Mouse (Mus musculus) right cerebral cortex, postnatal 36 days (tissue): ENCODE measurements around the gene 2310011J03Rik.
"Not testable (repeated sequence)": the region's sequence is repeated elsewhere in the genome, so short reads cannot be mapped to it uniquely, and the experiment has no call there.

Experiments
- DNase-seq, 2 experiments: peaks; one replicate each; pipeline ENCODE4 v3.0.0; 2022; ENCODE audit warnings: low spot score in 2 of 2, mixed read lengths in 1 of 2

The 2310011J03Rik gene

DNA sequence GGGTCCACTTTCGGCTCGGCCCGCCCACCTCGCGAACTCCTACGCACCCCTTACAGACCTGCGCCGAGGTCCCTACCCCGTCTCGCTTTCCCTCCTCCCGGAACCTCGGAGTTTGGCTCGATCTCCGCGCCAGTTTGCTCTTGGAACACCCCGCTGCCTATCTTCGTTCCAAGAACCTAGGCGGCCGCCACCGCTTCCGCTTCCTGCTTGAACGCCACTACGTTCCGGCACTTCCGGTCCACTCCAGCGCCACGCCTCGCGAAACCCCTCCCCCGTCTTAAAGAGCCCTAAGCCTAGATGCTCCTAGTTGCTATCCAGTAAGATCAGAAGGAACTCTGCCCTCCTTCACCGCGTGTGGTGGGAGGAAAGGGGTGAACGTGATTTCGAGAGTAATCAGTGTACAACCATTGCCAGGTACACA lies at the start of gene 2310011J03Rik:
Gene 2310011J03Rik, minus strand, starts transcription at position 198 of the 421 bp plus-strand sequence.
- peak; percentile 91 to 92 for DNase-seq

DNA sequence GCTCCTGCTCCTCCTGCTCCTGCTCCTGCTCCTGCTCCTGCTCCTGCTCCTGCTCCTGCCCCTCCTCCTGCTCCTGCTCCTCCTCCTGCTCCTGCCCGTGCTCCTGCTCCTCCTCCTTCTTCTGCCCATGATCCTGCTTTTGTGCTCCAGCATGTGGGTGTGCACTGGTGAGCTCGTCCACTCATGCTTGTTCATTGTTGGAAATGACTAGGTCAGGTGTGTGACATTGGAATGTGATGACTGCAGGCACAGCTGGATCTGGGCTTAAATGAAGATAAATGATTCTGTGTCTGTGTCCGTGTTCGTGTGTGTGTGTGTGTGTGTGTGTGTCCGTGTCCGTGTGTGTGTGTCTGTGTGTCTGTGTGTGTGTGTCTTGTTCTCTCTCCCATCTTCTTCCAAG lies 48.1 kb upstream of the 2310011J03Rik start:
- no peak for DNase-seq

DNA sequence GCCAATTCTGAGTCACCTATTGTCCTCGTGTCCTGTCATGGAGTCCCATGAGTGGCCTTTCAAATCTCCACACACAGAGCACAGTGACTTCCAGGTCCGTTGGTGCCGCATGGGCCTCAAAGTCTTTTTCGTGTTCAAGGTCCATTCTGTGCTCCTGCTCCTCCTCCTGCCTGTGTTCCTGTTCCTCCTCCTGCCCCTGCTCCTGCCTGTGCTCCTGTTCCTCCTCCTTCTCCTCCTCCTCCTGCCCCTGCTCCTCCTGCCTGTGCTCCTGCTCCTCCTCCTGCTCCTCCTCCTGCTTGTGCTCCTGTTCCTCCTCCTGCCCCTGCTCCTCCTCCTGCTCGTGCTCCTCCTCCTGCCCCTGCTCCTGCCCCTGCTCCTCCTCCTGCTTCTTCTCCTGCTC lies 47.6 kb upstream of the 2310011J03Rik start:
- DNase-seq = no peak

DNA sequence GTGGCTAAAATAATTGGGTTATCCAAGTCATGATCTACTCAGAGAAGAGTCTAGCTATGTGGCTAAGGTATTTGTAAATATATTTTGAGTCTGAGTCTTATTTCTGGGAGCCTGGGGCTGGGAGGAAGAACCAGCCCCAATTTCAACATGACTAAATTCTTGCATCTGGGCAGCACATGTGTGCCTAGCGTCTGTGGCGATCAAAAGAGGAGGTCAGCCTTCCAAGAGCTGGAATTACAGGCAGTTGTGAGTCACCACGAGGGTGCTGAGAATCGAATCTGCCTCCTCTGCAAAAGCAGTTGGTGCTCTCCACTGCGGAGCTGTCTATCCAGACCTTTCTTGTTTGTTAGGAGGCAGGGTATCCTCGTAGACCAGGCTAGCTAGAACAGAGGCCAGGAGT lies 45.4 kb upstream of the 2310011J03Rik start:
- no peak for DNase-seq

DNA sequence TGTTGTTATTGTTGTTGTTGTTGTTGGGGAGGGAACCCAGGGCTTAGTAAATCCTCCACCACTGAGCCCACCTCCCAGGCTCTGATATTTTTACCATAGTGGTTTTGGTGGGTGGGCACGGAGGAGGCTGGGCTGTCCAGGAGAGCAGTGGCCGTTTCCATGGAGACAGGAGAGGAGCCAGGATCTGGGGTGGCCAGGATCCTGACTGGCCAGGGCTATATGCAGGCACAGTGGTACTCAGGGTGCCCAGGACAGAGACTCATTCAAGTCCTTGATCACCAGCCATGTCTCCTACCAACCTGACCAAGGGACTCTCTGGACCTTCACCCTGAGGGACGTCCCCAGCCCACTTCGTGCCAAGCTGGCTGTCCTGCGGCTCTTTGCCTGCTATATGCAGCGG lies 43.4 kb upstream of the 2310011J03Rik start:
- no peak for DNase-seq

DNA sequence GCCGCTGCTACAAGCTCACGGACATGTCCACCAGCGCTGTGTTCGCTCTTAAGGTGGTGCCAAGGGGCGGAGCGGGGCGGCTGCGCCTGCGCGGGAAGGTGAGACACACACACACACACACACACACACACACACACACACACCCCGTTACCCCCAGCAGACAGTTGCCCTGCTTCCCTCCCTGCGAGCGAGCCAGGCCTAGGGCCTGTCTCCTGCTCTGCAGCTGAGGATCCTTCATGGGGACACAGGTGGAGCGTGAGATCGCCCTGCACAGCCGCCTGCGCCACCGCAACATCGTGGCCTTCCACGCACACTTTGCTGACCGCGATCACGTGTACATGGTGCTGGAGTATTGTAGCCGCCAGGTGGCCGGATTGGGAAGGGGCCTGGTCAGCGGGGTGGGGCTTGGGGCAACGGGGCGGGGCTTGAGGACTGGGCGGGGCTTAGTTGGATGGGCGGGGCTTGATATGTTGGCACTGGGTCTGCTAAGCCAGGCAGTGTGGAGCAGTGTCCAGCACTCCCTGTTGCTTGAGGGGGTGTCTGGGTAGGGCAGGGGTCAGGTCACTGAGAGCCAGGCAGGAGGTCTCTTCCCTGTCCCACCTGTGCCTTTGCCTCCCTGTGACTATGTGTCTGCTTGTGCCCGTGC lies 37.8 kb upstream of the 2310011J03Rik start:
- no peak for DNase-seq

DNA sequence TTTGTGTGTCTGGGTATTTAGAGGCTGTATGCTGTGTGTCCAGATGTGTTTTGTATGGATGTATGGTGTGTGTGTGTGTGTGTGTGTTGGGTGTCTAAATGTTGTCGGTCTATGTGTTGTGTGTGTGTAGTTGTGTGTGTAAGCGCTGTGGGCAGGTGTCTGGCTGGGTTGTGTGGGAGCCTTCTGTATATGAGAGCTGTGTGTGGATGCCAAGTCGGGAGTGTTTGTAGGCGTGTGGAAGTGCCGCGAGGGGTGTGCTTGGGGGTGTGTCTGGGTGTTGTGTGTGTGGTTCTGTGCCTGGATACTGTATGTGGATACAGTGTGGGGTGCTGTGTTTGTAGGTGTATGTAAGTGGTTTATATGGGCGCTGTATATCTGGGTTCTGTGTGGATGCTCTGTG lies 37.0 kb upstream of the 2310011J03Rik start:
- no peak for DNase-seq

DNA sequence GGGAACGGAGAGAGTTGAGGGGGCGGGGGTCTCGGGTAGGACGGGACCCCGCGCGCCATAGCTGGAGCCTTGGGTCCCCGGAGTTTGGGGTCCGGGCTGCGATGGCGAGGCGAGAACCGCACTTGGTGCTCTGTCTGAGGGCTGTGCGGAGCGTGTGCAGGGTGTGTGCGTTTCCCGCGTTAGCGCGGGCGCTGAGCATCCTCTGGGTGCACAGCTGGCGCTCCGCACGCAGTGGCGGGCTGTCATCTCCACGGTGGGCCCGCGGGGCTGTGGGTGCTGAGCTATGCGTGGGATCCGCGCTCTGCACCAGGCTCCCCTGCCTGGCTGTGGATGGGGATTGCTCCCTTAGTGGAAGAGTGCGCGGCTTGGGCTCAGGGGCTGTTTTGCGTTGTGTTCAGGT lies 36.4 kb upstream of the 2310011J03Rik start:
- no peak for DNase-seq

DNA sequence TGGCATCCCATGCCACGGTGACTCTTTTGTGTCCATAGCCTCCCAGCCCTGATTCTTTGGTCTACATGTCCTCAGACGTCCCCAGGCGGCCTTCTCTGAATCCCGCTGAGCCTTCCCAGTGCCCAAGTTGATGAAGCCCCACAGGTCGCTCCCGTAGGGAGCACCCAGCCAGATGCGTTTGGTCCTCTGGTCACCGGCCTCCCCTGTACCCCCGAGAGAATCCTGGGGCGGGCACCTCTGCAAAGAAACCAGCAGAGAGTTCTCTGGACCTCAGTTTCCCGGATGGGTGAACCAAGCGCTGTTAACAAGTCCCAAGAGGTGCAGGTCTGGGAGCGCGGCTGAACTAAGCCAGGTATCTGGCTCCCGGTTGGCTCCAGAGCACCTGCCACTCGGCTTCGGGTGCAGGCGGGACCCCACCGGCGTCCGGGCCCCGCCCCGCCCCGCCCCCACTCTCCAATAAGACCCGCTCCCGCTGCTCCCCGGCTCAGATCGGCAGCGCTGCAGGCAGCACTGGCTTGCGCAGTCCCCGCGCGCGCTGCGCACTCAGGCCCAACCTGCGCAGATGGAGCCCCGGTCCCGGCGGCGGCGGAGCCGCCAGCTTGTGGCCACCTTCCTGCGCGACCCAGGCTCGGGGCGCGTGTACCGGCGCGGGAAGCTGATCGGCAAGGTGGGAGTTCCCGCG lies 35.8 kb upstream of the 2310011J03Rik start, which contains the start of gene Plk5:
Gene Plk5, plus strand, starts transcription at position 459 of the 682 bp plus-strand sequence.
- no peak for DNase-seq

DNA sequence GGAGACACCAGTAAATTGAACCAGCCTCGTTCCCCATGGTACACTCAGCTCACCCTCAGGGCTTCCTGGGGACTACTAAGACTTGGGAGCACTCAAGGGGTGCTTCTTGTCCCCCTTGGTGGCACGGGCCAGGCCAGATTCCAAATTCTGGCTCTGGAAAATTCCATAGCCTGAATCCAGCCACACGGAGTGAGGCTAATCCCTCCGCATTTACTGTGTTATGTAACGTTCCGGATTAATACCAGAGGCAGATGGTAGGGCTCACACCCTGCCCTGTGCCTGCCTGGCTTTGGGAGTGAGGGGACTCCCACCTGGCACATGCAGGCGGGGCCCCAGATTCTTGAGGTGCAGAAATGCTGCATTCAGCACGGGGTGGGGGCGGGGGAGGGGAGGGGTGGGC lies 35.1 kb upstream of the 2310011J03Rik start:
- no peak for DNase-seq

DNA sequence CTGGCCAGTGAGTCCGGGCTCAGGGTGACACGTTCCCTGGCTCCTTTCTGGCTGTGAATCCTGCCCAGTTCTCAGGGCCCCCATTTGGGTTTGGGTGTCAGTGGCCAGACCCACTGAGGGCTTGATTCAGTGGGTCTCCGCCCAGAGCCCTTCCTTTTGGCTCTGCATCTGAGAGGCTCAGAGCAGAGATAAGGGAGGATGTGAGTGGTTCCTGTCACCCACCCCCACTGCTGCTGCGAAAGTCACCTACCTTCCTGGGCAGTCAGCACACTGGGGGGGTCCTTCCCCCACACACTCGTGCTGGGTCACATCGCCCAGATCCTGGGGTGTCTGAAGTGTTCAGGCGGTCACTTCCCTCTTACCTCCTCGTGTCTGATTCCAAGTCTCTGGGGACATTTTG lies 32.4 kb upstream of the 2310011J03Rik start:
- no peak for DNase-seq

DNA sequence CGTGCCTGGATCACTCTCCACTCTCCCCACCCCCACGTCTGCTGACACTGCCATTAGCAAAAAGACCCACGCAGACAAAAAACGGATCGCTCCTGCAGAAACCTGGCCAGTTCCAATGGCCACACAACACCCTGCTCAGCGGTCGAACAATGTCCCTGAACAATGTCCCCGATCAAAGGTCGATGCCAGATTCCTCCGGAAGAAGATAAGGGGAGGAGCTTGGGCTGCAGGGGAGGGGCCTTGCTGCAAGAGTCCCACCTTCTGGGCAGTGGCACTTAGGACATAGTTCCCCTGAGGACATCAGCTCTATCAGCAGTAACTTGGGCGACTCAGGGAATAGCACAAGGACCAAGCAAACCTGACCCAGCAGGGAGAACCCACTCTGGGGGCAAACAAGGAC lies 31.6 kb upstream of the 2310011J03Rik start:
- no peak for DNase-seq

DNA sequence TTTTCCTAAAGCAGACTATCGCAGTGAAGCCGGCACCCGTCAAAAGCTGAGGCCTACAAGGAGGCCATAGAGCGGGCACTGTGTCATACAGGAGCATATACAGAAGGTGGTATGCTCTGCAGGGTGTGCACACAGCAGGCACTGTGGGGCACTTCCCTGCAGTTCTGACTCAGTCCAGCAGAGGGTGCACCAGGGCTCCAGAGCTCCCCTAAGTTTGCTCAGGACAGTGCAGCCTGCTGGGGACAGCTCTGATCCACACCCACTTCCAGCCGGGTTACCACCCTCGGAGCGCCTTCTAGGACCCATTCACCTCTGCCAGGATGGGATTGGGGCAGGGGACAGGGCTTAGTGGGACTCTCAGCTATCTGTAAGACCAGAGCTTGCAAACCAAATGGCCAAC lies 30.0 kb upstream of the 2310011J03Rik start:
- DNase-seq = peak; percentile 59 to 68

DNA sequence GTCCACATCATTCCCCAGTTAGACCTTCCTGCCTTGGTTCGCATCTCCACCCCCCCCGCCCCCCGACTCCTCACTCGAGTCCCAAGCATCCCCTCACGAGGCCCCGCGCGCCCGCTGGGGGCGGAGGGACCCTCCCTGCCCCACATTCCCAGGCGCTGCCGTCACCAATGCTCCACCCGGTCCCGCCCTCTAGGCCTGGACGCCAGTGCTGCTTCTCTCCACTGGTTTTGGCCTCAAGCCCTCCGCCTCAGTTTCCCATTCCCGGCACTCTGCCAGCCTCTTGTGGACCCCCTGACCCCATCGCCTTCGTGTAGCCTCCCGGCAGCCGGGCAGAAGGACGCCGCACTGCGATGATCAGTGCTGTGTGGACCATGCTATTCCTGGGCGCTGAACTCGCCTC lies 28.6 kb upstream of the 2310011J03Rik start:
- DNase-seq = no peak

DNA sequence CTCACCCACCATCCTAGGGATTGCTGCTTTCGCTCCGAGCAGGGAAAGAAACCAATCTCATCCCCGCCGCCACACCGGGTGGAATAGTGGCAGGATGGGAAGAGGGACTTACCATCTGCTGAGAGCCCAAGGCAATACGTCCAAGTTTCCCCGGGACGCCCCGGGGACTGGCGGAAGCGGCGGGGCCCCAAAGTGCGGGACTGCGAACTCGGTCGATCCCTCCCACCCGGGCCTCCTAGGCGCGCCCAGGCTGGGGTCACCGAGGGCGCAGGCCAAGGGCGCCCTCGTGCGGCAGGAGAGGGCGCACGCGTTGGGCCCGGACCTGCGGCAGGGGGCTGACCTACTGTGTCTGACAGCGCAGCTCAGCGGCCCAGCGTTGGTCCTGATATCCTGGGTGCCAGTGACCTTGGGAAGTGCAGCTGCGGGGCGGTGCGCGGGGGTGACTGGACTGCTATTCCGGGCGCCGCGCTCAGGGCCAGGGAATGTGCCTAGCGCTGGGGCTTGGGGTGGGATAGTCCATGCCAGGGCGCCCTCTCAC lies 28.0 kb upstream of the 2310011J03Rik start, which contains the start of gene Adamtsl5:
Gene Adamtsl5, minus strand, starts transcription at position 169 of the 538 bp plus-strand sequence.
- no peak for DNase-seq

DNA sequence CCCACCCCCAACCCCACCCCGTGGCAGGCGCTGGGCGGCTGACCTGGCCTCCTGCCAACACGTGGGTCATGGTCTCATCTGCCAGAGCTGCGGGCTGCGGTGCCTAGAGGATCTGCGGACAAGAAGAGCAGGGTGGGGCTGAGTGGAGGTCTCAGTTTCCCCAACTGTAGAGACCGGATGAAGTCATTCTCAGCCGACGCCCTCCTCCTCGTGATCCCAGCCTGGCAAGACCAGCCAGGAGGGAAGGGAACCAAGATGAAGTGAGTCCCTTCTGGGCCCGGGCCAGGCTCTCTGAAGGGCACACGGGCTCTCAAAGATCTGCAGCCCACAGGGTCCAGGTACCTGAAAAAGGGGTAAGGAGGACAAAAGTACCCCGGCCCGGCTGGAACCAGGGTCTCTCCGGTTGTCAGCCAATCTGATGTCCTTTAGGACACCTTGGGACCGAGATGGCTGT lies 27.2 kb upstream of the 2310011J03Rik start:
- DNase-seq = no peak

DNA sequence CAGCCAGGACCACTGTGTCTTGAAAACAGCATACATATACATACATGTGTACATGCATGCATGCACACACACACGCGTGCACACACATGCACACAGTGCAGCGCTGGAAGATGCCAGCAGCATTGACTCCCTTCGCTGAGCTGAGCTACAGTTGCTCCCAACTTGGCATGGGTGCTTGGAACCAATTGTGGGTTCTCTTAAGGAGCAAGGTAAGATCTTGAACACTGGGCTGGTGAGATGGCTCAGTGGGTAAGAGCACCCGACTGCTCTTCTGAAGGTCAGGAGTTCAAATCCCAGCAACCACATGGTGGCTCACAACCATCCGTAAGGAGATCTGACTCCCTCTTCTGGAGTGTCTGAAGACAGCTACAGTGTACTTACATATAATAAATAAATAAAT lies 25.6 kb upstream of the 2310011J03Rik start:
- not testable (repeated sequence) for DNase-seq

DNA sequence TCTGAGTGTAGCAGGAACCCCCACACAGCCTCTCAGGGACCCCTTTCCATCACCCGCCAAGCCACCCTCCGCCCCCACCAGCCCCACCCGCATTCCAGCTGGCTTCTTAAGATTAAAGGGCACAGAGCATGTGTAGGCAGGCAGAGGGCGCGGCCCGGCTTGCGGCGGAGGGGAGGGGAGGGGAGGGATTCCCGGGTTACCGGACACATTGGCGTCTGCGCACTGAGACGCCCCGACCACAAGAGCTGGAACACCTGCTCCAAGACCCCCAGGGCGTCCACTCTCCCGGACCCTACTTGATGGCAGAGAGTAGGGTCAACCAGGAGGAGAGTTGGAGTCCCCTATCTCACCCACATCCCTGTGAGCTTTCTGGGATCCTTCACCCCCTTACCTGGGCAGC lies 24.8 kb upstream of the 2310011J03Rik start:
- no peak for DNase-seq

DNA sequence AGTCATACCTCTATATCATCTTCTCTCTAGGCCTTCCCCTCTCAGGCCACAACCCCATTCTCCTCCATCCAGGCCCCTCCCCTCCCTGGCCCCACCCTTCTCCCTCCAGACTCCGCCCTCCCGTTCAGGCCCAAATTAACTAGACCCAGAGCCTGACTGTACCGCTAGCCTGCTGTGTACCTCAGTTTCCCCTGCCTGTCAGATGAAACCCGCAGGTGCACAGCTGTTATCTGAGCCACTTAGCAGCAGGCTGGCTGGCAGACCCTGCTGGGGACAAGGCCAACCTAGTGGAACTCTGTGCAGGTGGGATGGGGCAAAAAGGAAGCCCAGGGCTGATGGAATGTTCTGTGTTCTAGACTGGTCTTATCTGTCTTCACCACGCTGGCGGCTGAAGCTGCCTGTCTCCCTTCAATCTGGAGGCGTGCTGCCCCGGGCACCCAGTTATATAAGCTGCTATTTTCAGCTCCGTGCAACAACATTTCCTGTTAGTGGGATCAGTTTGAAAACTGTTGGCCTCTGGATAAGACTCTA lies 23.9 kb upstream of the 2310011J03Rik start:
- no peak for DNase-seq

DNA sequence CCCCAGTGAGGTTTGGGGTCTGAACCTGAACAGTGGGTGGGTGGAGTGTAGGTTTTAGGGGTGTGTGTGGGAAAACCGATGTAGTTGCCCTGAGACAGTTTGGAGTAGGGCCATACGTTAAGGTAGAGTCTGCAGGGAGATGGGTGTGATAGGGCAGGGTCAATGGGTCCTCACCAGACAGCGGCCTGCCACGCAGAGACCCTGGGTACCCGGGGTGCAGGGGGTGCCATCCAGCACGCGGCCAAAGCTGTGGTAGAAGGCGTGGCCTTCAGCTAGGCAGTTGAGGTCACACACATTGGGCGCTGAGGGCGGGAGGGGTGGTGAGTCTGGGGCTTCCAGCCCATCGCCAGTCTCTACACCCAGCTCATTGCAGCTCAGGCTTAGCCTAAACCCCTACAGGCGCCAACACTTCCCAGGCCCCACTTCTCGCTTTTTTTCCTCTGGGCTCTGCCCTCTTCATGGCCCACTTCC lies 23.1 kb upstream of the 2310011J03Rik start:
- no peak for DNase-seq

DNA sequence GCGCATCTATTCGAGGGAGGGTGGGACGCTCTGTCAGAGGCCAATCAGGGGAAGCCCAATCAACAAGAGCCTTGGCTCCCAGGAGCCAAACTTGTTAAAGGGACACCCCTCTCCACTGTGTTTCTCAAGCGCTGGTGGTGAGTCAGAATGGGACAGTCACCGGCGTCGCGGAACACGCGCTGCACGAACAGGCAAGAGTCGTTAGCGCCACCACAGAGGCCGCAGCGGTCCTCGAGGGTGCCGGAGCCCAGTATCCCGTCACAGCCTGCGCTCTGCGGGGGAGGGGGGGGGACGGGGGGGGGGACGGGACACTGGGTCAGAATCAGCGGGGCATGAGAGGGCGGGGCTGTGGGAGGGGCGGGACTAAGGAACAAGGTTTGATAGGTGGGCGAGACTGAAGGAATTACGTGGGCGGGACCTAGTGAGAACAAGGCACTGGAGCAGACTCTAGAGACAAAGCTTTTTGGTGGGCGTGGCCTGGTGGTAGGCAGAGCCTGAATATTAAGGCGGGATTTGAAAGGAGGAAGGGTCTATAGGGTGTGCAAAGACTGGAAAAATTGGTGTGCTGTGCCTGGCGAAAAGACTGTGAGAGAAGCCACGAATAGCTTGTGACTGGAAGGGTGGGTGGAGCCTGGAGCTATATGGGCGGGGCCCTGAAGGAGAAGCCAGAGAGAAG lies 22.6 kb upstream of the 2310011J03Rik start:
- no peak for DNase-seq

DNA sequence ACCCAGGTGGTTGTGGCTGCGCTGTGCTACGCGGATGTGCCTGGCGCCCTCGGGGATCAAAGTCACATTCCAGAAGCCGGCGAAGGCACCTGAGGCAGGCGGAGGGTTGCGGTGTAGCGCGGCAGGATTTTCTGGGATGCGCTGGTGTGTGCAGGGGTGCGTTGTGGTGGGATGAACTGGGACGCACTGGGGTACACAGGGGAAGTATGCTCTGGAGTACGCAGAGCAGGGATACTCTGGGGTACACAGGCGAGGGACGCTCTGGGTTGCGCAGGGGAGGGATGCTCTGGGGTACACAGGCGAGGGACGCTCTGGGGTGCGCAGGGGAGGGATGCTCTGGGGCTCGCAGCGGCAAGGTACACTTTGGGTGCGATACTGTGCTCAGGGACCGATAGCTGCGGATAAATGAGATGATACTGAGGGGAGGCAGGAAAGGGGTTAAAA lies 22.0 kb upstream of the 2310011J03Rik start:
- DNase-seq = no peak
